Mouse (Mus musculus) hindbrain, embryonic 15.5 days (tissue): ENCODE measurements around the gene Fopnl. TPM values are rescaled to one million over a fixed set of nuclear protein-coding genes. Genes with fewer than 3 reads are reported as not detected.

ENCODE experiments used
- ATAC-seq: fragments of 200-750 bp; cut with Nextera tagmentation; 2 replicates; pipeline ENCODE4 v1.8.0; 2017; ENCODE audit warnings: low read depth, moderate number of reproducible peaks, moderate TSS enrichment; ENCODE audit not compliant: low FRiP score
- H3K27ac ChIP-seq: fragments of 300-500 bp; sonication (generic); replicated peaks from 2 replicates; pipeline ENCODE4 v1.5.1; 2015; ENCODE audit warnings: mild to moderate bottlenecking, inconsistent platforms
- H3K27me3 ChIP-seq: fragments of 300-500 bp; sonication (generic); 2 replicates; pipeline ENCODE4 v1.6.1; 2015; ENCODE audit warnings: control low read depth, inconsistent platforms
- H3K36me3 ChIP-seq: fragments of 300-500 bp; sonication (generic); 2 replicates; pipeline ENCODE4 v1.6.1; 2015; ENCODE audit warnings: control low read depth, inconsistent platforms
- H3K4me1 ChIP-seq: fragments of 300-500 bp; sonication (generic); replicated peaks from 2 replicates; pipeline ENCODE4 v1.6.1; 2015; ENCODE audit warnings: control low read depth, inconsistent platforms
- H3K4me2 ChIP-seq: fragments of 300-500 bp; sonication (generic); 2 replicates; pipeline ENCODE4 v1.6.1; 2015; ENCODE audit warnings: moderate library complexity, mild to moderate bottlenecking, inconsistent platforms
- H3K4me3 ChIP-seq: fragments of 300-500 bp; sonication (generic); 2 replicates; pipeline ENCODE4 v1.5.1; 2015; ENCODE audit warnings: mild to moderate bottlenecking, inconsistent platforms
- H3K9ac ChIP-seq: fragments of 300-500 bp; sonication (generic); 2 replicates; pipeline ENCODE4 v1.6.1; 2015; ENCODE audit warnings: inconsistent platforms
- H3K9me3 ChIP-seq: fragments of 300-500 bp; sonication (generic); 2 replicates; pipeline ENCODE4 v1.6.1; 2016; ENCODE audit warnings: control low read depth, inconsistent platforms
- WGBS: fragments of 180-500 bp; shearing (Covaris S2); methylation state at CpG from one replicate; pipeline ENCODE4 v1.1.7; 2015; 5-methylcytosine and 5-hydroxymethylcytosine counted together
- polyA plus RNA-seq: library from polyadenylated mRNA; unstranded; fragments of >200 nt; fragmentation: Nextera tagmentation; extraction: Ambion mirVana; gene quantifications from 2 replicates; pipeline ENCODE4 v1.2.1, GENCODE M21; 2015

Gene Fopnl
- polyA plus RNA-seq = 185 and 191 TPM in 2 replicates

DNA sequence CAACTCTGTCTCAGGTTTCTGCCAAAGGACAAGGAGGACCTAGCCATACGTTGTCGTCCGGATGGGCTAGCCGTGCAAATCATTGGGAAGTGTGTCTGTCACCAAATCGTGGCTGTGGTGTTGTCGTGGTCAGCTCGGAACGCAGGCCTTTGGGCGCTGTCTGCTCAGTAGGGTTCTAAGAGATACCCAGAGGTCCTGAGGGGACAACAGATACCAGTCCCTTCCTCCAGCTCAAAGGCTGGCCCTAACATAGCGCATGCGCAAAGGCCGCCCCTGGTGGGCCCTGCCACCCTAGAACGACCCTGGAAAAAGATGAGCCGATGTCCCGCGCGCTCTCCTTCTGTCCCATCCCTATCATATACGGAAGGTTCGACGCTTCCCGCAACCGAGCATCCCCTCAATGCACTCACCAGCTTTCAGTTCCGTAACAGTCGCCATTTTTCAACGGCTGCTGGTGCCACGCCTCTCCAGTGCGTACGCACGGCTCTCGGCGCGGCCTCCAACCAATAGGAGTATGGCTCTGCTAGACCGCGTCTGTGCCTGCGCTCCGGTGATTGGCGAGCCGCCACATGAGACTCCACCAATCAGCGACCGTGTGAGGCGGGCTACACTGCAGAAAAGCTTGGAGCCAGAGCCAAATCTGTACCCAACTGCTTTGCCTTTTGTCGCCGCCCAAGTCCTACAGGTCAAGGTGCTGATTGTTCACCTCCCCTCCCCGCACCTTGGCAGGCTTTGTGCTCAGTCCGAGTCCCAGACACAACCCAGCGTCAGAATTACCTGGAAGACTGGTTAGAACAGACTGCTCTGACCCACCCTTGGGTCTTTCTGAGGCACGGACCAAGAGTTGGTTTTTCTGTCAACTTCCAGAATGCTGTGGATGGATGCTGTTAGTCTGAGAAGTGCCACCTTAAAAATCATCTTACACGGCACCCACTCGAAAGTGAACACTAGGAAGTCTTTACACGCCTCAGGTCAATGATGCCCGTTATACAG, at the start of gene Fopnl:
Fopnl (minus strand) TSS at position 522 of the 993 bp plus-strand sequence.
- 4% methylated on average over 51 of the region's 51 CpGs for WGBS
- H3K9me3 ChIP-seq = no peaks in the 10 kb centered on the region
- peak within 1 kb of the TSS; percentile 94 for H3K27ac ChIP-seq
- peak within 1 kb of the TSS; percentile 69 for H3K4me2 ChIP-seq
- peaks cover 24% of the 10 kb centered on the region for H3K4me1 ChIP-seq
- peaks cover 11% of the 10 kb centered on the region for H3K36me3 ChIP-seq
- H3K9ac ChIP-seq = peak within 1 kb of the TSS; percentile 88
- peak within 1 kb of the TSS; percentile 74 for H3K4me3 ChIP-seq
- H3K27me3 ChIP-seq = 0 out of 2 replicates have a peak, but pooled peaks cover 3% of the 10 kb centered on the region
- ATAC-seq = peak; percentile 100

DNA sequence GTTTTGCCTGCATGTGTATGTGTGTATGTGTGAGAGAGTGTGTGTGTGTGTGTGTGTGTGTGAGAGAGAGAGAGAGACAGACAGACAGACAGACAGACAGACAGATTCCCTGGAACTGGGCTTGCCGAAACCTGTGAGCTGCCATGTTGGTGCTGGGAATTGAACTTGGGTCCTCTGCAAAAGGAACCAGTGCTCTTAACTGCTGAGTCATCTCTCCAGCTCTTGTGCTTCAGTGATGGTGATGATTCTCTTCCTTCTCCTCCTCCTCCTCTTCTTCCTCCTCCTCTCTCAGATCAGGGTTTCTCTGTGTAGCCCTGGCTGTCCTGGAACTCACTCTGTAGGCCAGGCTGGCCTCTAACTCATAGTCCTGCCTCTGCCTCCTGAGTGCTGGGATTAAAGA, 48.8 kb upstream of the Fopnl start:
- Histone ChIP-seq H3K4me1 (peaks cover 10% of the 10 kb centered on the region), H3K36me3 (no peaks in the 10 kb centered on the region), H3K27ac (no peak overlapping the region), H3K27me3 (no peaks in the 10 kb centered on the region), H3K4me3 (no peak overlapping the region), H3K9ac (no peak overlapping the region), H3K4me2 (no peak overlapping the region), H3K9me3 (no peaks in the 10 kb centered on the region)
- ATAC-seq = no peak
- WGBS = 87% methylated on average over 1 of the region's 1 CpGs

DNA sequence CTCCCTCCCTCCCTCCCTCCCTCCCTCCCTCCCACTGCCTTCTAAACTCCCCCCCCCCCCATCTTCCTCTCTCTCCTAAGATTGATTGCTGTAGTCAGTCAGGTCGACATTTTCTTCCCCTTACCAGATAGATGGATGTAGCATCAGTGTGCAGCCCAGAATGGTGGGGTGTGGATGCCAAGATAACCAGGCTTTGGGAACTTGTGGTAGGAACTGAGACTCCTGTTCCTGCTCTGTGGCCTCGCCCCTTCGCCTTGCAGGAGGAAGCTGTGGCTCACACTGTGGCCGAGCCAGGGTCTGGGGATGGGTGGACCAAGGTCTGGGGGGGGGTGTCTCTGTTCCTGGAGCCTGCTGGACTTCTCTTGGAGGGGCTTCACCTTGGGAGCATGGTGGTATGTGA, 48.3 kb upstream of the Fopnl start:
- Histone ChIP-seq H3K27ac (no peak overlapping the region), H3K4me3 (no peak overlapping the region), H3K27me3 (no peaks in the 10 kb centered on the region), H3K36me3 (no peaks in the 10 kb centered on the region), H3K4me2 (no peak overlapping the region), H3K9ac (no peak overlapping the region), H3K9me3 (no peaks in the 10 kb centered on the region), H3K4me1 (peaks cover 10% of the 10 kb centered on the region)
- 79% methylated on average over 4 of the region's 4 CpGs for WGBS
- no peak for ATAC-seq

DNA sequence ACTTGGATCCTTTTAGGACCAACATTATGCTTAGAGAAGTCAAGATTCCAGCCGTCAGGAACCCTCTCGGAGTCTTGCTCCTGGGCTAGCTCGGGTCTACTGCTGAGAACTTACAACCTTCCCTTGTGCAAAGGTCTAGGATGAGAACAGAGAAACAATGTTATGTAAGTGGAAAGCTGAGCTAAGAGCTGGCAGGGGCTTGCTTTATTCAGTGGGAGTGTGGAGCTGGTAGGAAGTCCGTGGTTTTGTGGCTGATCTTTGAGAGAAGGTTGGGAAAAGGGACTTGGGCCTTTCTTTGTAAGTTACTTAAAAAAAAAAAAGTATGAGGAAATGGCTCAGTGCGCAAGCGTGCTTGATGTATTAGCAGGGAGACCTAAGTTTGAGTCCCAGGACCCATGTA, 46.9 kb upstream of the Fopnl start:
- 91% methylated on average over 6 of the region's 6 CpGs for WGBS

DNA sequence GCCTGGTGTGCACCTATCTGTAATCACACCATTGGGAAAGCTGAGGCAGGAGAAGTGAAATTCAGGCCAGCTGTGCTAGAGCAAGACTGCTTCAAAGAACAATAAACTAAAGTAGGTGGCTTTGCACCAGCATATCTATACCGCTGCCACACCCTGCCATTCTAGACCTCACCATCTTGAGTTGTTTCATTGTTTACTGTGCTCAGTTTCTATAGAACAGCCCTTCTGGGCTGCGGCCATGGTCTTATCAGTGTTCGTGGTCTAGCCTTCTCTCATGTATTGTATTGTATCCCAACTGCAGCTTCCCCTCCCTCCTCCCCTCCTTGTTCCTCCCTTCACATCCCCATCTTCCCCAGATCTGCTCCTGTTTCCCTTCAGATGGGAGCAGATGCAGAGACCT, 46.3 kb upstream of the Fopnl start:
- no peak for ATAC-seq
- H3K27me3 ChIP-seq = no peaks in the 10 kb centered on the region
- no peak overlapping the region for H3K4me2 ChIP-seq
- no peak overlapping the region for H3K27ac ChIP-seq
- peaks cover 10% of the 10 kb centered on the region for H3K4me1 ChIP-seq
- H3K36me3 ChIP-seq = no peaks in the 10 kb centered on the region
- WGBS = 88% methylated on average over 3 of the region's 3 CpGs
- H3K9me3 ChIP-seq = no peaks in the 10 kb centered on the region
- H3K4me3 ChIP-seq = no peak overlapping the region
- H3K9ac ChIP-seq = no peak overlapping the region

More for the DNA sequence above, 46.9 kb upstream of the Fopnl start:
- Histone ChIP-seq H3K4me3 (no peak overlapping the region), H3K4me1 (peaks cover 10% of the 10 kb centered on the region), H3K9ac (no peak overlapping the region), H3K27me3 (no peaks in the 10 kb centered on the region), H3K9me3 (no peaks in the 10 kb centered on the region), H3K4me2 (no peak overlapping the region), H3K36me3 (no peaks in the 10 kb centered on the region), H3K27ac (no peak overlapping the region)
- no peak for ATAC-seq

DNA sequence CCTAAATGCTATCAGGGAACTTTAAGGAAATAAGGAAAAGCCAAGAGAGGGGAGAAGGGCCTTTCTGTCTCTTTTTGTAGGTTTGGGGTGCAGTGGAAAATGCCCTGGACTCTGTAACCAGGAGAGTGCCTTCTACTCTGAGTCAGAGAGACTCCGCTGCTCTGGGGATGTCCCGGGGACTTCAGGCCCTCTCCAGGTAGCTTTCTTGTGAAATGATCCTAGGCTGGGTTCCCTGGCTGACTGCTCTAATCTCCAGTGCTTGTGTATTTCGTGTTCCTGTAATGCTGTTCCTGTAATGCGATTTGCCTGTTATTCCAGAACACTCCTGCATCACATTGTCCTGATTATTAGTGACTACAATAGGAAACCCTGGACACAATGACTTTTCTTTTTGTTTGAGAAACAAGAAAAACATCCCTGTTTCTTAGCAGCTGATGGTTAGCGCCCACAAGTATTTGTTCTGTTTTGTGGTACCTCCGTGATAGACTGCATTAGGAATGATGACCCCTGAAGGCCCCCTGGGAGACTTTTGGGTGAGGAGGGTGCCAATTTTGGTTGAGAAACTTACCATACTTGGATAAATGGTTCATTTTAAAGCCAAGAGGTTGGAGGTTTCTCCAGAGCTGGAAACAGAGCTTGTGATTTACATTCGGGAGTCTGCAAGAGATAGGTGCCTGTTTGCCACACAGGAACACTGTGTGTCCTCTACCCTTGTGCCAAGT, 45.1 kb upstream of the Fopnl start:
- Histone ChIP-seq H3K4me3 (peak overlapping the region; percentile 82), H3K9me3 (no peaks in the 10 kb centered on the region), H3K27me3 (no peaks in the 10 kb centered on the region), H3K36me3 (no peaks in the 10 kb centered on the region), H3K9ac (peak overlapping the region; percentile 78), H3K4me1 (peaks cover 10% of the 10 kb centered on the region), H3K27ac (peak overlapping the region; percentile 76), H3K4me2 (peak overlapping the region; percentile 93)
- WGBS = 29% methylated on average over 7 of the region's 7 CpGs
- no peak for ATAC-seq

DNA sequence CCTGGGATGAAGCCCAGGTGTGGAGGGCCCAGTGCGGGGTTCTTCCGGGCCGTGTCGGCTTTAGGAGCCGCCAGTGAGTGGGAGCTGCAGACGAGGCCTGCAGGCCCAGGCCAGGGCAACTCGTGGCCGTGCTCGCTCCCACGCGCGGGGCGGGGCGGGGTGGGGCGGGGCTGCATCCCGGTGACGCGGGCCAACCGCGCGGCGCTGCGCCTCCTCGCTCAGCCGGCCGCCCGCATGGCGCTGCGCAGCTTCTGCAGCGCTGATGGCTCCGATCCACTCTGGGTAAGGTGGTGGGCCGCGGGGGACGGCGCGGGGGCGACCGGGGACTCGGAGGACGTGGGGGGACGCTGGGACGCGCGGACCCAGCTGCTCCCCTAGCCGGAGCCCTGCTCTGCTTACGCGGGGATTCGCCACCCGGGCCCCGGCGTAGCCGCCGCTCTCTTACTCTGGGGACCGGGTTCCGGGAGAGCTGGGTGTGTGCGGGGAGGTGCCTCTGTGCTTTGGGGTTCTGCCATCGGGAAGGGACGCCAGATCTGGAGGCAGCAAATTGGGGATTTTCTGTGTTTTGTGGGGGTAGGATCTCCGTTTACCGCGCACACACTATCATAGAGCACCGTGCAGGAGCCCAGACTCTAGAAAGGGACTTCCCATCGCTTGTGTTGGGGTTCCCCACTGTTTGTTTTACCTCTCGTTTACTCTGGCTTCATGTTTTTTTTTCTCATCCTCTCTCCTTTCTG, 44.3 kb upstream of the Fopnl start, which contains the start of gene Abcc1:
Abcc1 (plus strand) TSS at position 197 of the 737 bp plus-strand sequence.
- peak within 1 kb of the TSS; percentile 78 for H3K9ac ChIP-seq
- peak; percentile 97 for ATAC-seq
- WGBS = under 1% methylated on average over 54 of the region's 64 CpGs
- no peaks in the 10 kb centered on the region for H3K27me3 ChIP-seq
- H3K9me3 ChIP-seq = no peaks in the 10 kb centered on the region
- H3K36me3 ChIP-seq = no peaks in the 10 kb centered on the region
- H3K4me3 ChIP-seq = peak within 1 kb of the TSS; percentile 82
- H3K4me1 ChIP-seq = peaks cover 10% of the 10 kb centered on the region
- peak within 1 kb of the TSS; percentile 93 for H3K4me2 ChIP-seq
- peak within 1 kb of the TSS; percentile 76 for H3K27ac ChIP-seq

DNA sequence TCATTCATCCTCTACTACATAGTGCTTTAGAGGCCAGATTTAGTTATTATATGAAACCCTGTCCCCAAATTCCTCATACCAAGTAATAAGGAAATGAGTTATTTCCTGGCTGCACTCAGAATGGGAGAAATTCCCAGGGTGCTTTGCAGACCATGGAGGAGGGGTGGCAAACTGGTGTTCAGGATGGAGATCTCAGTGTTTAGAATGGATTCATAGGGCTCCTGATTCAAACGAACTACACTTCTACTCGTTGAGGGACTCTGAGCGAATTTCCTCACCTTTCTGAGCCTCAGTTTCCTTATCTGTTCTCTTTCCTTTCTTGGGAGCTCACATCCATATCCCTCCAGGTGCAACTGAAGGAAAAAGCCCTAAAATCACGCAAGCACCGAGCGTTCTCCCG, 43.7 kb upstream of the Fopnl start:
- Histone ChIP-seq H3K4me2 (peak overlapping the region; percentile 93), H3K9ac (peak overlapping the region; percentile 78), H3K4me1 (peaks cover 10% of the 10 kb centered on the region), H3K27me3 (no peaks in the 10 kb centered on the region), H3K27ac (peak overlapping the region; percentile 76), H3K36me3 (no peaks in the 10 kb centered on the region), H3K9me3 (no peaks in the 10 kb centered on the region), H3K4me3 (peak overlapping the region; percentile 82)
- peak; percentile 49 for ATAC-seq
- WGBS = 3% methylated on average over 7 of the region's 7 CpGs

DNA sequence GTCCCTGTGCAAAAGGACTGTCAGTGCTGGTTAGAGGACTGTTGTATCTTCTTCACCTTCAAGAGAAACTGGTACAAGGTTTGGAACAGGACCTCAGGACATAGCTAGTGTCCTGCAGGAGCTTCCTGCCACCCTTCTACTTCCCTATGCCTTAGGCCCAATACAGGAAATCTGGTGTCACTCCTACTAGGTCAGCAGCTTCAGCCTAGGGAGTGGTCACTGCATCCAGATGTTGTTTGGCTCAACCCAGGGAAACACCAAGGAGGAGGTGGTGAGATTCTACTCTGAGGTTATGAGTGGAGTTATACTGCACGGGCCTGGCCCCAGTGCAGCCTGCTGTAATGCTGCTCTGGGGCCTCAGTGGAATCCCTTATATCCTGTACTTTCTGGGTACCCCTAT, 41.3 kb upstream of the Fopnl start:
- Histone ChIP-seq H3K4me1 (peaks cover 10% of the 10 kb centered on the region), H3K36me3 (no peaks in the 10 kb centered on the region), H3K9ac (no peak overlapping the region), H3K4me2 (no peak overlapping the region), H3K4me3 (no peak overlapping the region), H3K27me3 (no peaks in the 10 kb centered on the region), H3K9me3 (no peaks in the 10 kb centered on the region), H3K27ac (no peak overlapping the region)
- ATAC-seq = no peak
- WGBS = 90% methylated on average over 1 of the region's 1 CpGs

DNA sequence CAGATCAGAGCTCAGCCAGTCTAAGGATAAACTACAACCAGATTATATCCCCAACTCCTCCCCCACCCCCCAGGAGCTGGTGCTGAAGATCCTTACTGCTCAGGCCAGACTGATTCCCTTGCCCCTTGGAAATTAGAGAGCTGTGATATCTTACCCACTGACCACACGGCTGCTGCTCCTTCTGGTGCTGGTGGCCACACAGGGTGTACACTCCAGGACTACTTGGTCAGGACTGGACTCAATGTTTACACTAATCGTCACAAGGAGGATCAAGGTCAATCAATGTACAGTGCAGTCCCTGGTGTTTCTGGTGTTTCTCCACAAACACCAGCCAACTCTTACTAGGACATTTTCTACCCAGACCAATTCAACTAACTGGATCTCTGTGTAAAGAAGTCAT, 40.7 kb upstream of the Fopnl start:
- Histone ChIP-seq H3K9ac (no peak overlapping the region), H3K9me3 (no peaks in the 10 kb centered on the region), H3K4me2 (no peak overlapping the region), H3K27me3 (no peaks in the 10 kb centered on the region), H3K36me3 (no peaks in the 10 kb centered on the region), H3K4me1 (peaks cover 5% of the 10 kb centered on the region), H3K4me3 (no peak overlapping the region), H3K27ac (no peak overlapping the region)
- ATAC-seq = no peak
- 83% methylated on average over 2 of the region's 2 CpGs for WGBS

DNA sequence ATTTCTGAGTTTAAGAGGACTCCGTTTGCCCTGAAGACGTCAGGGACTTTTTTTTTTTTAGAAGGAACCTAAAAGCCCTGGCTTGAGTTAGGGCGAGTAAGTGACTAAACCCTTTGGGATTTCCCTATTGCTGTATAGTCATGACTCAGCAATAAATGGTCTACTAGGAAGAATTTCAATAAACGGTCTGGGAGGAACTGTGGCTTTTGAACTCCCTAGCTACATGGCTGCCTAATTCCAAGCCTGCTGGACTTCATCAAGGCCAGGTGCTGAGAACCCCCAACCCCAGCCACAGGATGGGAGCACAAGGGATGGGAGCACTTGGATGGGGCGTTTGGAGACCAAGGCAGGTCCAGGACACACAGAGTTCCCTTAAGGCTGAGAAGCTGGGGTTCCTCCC, 35.5 kb upstream of the Fopnl start:
- Histone ChIP-seq H3K9me3 (no peaks in the 10 kb centered on the region), H3K4me1 (no peaks in the 10 kb centered on the region), H3K27ac (no peak overlapping the region), H3K36me3 (no peaks in the 10 kb centered on the region), H3K27me3 (no peaks in the 10 kb centered on the region), H3K4me3 (no peak overlapping the region), H3K4me2 (no peak overlapping the region), H3K9ac (no peak overlapping the region)
- 77% methylated on average over 5 of the region's 5 CpGs for WGBS
- ATAC-seq = no peak
